In the genomic region with DNA sequence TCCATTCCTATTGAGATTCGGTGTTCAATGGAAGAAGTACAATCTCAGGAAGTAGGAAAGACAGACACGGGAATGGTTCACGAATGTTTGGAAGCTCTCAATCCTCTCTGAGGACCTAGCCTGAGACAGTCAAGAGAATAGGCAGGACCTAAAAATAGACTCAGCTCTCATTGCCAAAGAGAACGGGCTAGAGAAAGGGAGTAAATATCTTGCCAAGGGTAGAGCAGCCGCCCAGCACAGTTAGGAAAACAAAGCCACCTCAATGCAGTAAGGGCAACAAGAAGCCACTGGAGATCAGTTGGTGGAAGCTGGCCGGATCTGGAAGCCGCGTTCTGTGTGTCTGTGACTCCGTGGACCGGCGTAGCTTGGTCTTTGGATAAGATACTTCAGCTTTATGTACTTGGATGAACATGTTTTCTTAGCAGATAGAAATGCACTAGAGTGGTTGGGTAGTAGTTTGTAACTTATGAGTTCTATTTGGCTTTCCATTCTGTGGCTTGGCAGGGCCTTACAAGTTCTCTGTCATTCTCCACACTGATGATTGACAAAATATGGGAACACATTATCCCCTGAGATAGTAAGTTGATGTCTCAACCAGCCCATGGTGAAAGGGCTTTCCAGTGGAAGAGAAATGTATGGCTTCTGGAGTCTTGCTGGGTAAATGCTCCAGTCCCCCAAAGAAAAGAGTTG, we compare ENCODE assay signal across 13 mouse cellular contexts. TPM values are rescaled to one million over a fixed set of nuclear protein-coding genes. Genes with fewer than 3 reads are reported as not detected.
DNase-seq lines count a peak whose midpoint lies in the region; ATAC-seq and TF ChIP-seq lines count a peak whose summit lies in the region.
"Had no signal": no experiment of that assay in that cellular context is flagged by ENCODE, and none has a peak within 500 bp of the region (broad histone marks: within the 10 kb centered on the region; RNA-seq: fewer than 3 reads in every experiment).

No protein-coding gene starts in this region.

- H3K9me3 ChIP-seq in lung, embryonic 14.5 days (ENCODE audit: low read depth, low read length) = no peaks in the 10 kb centered on the region
- no peaks in the 10 kb centered on the region for H3K9me3 ChIP-seq in heart, embryonic 14.5 days (ENCODE audit: control insufficient read depth, low read length)
- H3K9me3 ChIP-seq: hindbrain, embryonic 13.5 days; liver, embryonic 15.5 days; neural tube, embryonic 13.5 days had no signal

- no peak overlapping the region for H3K4me3 ChIP-seq in lung, embryonic 14.5 days (ENCODE audit: low read depth, low read length)
- H3K4me3 ChIP-seq in heart, embryonic 14.5 days (ENCODE audit: control insufficient read depth in 1 of 2, insufficient read depth in 1 of 2, low read depth in 1 of 2, low read length in 2 of 2) = no peak overlapping the region
- no peak overlapping the region for H3K4me3 ChIP-seq in myocyte
- H3K4me3 ChIP-seq: hindbrain, embryonic 13.5 days; liver, embryonic 15.5 days; neural tube, embryonic 13.5 days had no signal

- no peaks in the 10 kb centered on the region for H3K27me3 ChIP-seq in lung, embryonic 14.5 days (ENCODE audit: insufficient read depth, low read length)
- H3K27me3 ChIP-seq in heart, embryonic 14.5 days (ENCODE audit: control insufficient read depth, insufficient read depth, low read length) = no peaks in the 10 kb centered on the region
- H3K27me3 ChIP-seq in myocyte (ENCODE audit: control insufficient read depth, insufficient read depth, insufficient read length) = no peaks in the 10 kb centered on the region
- H3K27me3 ChIP-seq: hindbrain, embryonic 13.5 days; liver, embryonic 15.5 days; neural tube, embryonic 13.5 days had no signal

- H3K4me2 ChIP-seq in lung, embryonic 14.5 days = no peak overlapping the region
- H3K4me2 ChIP-seq in heart, embryonic 14.5 days (ENCODE audit: low read length) = peak overlapping the region; percentile 9; the same call in 1 of the 2 replicates
- H3K4me2 ChIP-seq in myocyte (ENCODE audit: low read depth) = peak overlapping the region; percentile 49
- H3K4me2 ChIP-seq: hindbrain, embryonic 13.5 days; liver, embryonic 15.5 days; neural tube, embryonic 13.5 days had no signal

- no peak overlapping the region for H3K9ac ChIP-seq in lung, embryonic 14.5 days
- H3K9ac ChIP-seq in heart, embryonic 14.5 days (ENCODE audit: low read length) = no peak overlapping the region
- H3K9ac ChIP-seq: hindbrain, embryonic 13.5 days; liver, embryonic 15.5 days; neural tube, embryonic 13.5 days had no signal

- H3K79me2 ChIP-seq in myocyte (ENCODE audit: control insufficient read depth, insufficient read depth) = no peaks in the 10 kb centered on the region

- H3ac ChIP-seq in myocyte (ENCODE audit: control insufficient read depth, insufficient read length) = no peak overlapping the region

- peak; percentile 35 to 36 for DNase-seq in cerebellum, postnatal 25 days
- no peak for DNase-seq in cerebellum, adult 9-10 months
- DNase-seq in lung, embryonic 14.5 days = peak; percentile 39
- no peak for DNase-seq in lung, postnatal 25 days (ENCODE audit: low spot score)
- DNase-seq in thymus, postnatal 10 days (ENCODE audit: low spot score in 2 of 2) = no peak
- DNase-seq: kidney, adult 18-20 months; midbrain, embryonic 14.5 days; thymus, postnatal 14 days had no signal

- no peak for TF ChIP-seq POLR2A in myocyte (IDR thresholded peaks at IDR 0.05; ENCODE audit: insufficient read length, low read depth)

- TF ChIP-seq CTCF in lung, embryonic 14.5 days (IDR thresholded peaks at IDR 0.05; ENCODE audit: low read depth) = no peak

- no peak for ATAC-seq in lung, embryonic 14.5 days (ENCODE audit: insufficient read depth)
- 0 out of 2 replicates have a peak, but pooled peaks have one; percentile 54 for ATAC-seq in heart, embryonic 14.5 days (ENCODE audit: insufficient number of reproducible peaks, insufficient read depth, low FRiP score, low read depth)

- no peak overlapping the region for H3K27ac ChIP-seq in lung, embryonic 14.5 days (ENCODE audit: low read depth)
- peak overlapping the region in 1 of 2 experiments; percentile 43; a peak in 1 of 4 replicates for H3K27ac ChIP-seq in heart, embryonic 14.5 days (replicated peaks in 1 of 2; ENCODE audit: control insufficient read depth in 1 of 2, insufficient read depth in 1 of 2, low read depth in 2 of 2, low read length in 2 of 2)
- H3K27ac ChIP-seq: hindbrain, embryonic 13.5 days; liver, embryonic 15.5 days; neural tube, embryonic 13.5 days had no signal

- H3K4me1 ChIP-seq in lung, embryonic 14.5 days (ENCODE audit: insufficient read depth) = peaks cover 10% of the 10 kb centered on the region; the same call in 1 of the 2 replicates
- H3K4me1 ChIP-seq in heart, embryonic 14.5 days (ENCODE audit: control insufficient read depth in 2 of 2, insufficient read depth in 2 of 2, low read length in 2 of 2) = peaks cover 2 to 10% of the 10 kb centered on the region in 2 experiments; a peak in 3 of 4 replicates
- H3K4me1 ChIP-seq: hindbrain, embryonic 13.5 days; liver, embryonic 15.5 days; neural tube, embryonic 13.5 days had no signal

- H3K36me3 ChIP-seq in lung, embryonic 14.5 days (ENCODE audit: insufficient read depth) = no peaks in the 10 kb centered on the region
- no peaks in the 10 kb centered on the region for H3K36me3 ChIP-seq in heart, embryonic 14.5 days (ENCODE audit: control insufficient read depth, insufficient read depth, low read length)
- no peaks in the 10 kb centered on the region for H3K36me3 ChIP-seq in myocyte (ENCODE audit: control insufficient read depth, insufficient read depth)
- H3K36me3 ChIP-seq: hindbrain, embryonic 13.5 days; liver, embryonic 15.5 days; neural tube, embryonic 13.5 days had no signal

- WGBS in lung, embryonic 14.5 days = 69% methylated on average over 11 of the region's 11 CpGs
- whole genome bisulfite sequencing in heart, embryonic 14.5 days = 54% methylated on average over 11 of the region's 11 CpGs

TF ChIP-seq in myocyte, 11 proteins besides CTCF, POLR2A, EP300 and RAD21:
- no peak for TF ChIP-seq SRF (IDR thresholded peaks at IDR 0.05; ENCODE audit: control insufficient read depth, insufficient read length, low read depth)
- TF ChIP-seq USF1 (IDR thresholded peaks at IDR 0.05; ENCODE audit: low read depth) = no peak
- no peak for TF ChIP-seq CEBPB (IDR thresholded peaks at IDR 0.05; ENCODE audit: insufficient read depth, poor library complexity, severe bottlenecking)
- no peak for TF ChIP-seq MYOD1 (IDR thresholded peaks at IDR 0.05; ENCODE audit: control insufficient read depth in 1 of 3, insufficient read length in 2 of 3, low read depth in 2 of 3)

RNA-seq across cellular contexts. Expression of a gene that starts 44.1 kb away (rescaled TPM):
- polyA plus RNA-seq in lung, embryonic 14.5 days (2014; fragmentation: Nextera tagmentation; extraction: Ambion mirVana) = 0.97 and 1.0 TPM in 2 replicates
- 0.71 and 0.96 TPM in 2 replicates for polyA plus RNA-seq in heart, embryonic 14.5 days (2014; fragmentation: Nextera tagmentation; extraction: Ambion mirVana)
- 8.8 TPM for polyA plus RNA-seq in myocyte (2012; fragmentation: generic; extraction: Trizol)

Comparison
In these comparisons a context has a peak if more than half of its experiments do, and no peak if none do; other contexts are left out.
1. DNase-seq: peak in cerebellum, postnatal 25 days (2 of 2) and lung, embryonic 14.5 days (single experiment); none in cerebellum, adult 9-10 months (single experiment), lung, postnatal 25 days (single experiment) and thymus, postnatal 10 days (0 of 2).